Mouse (Mus musculus) adrenal gland, postnatal 14 days (tissue): ENCODE data around the gene Gm45618. TPM values are rescaled to one million over a fixed set of nuclear protein-coding genes. Genes with fewer than 3 reads are reported as not detected.

Experiments used
- DNase-seq: peaks from one replicate; pipeline ENCODE4 v3.0.0; 2021; ENCODE audit warnings: mixed read lengths
- total RNA-seq: library from RNA; stranded (reverse); gene quantifications from 2 replicates; pipeline ENCODE4 v1.2.3, GENCODE M21; 2021

The Gm45618 gene
- total RNA-seq, 1 experiment from 2014 or later: not detected

DNA sequence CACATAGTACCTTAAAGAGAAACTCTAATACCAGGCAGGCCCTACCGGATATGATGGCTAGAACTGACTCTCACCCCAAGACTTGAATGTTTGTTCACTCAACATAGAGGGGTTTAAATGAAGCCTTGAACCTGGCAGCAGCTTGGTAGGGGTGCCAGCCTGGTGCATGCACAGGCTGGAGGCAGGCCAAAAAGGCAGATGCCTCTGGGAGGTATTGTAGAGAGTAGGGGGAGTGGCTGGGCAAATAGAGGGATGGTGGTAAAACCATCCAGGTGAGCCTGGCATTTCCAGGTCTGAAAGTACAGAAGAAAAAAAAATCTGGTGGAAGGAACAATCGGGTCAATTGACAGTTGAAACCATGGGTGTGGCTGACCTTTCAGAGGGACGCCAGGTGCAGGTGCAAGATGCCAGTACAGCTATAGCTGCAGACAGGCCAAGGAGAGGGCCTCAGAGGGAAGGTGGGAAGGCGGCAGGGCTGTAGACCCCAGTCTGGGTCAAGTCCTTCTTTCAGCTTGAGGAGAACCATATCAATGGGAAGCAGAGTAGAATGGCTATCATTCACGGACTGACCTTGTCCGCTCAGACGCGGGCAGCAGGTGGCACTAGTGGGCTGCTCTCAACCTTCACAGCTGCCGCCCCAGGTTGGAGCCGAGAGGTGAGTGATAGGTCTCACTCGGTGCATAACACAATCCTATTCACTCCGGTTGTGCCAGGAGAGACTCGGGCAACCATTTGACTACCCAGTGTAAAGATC, 49.9 kb downstream of the Gm45618 start:
- peak; percentile 85 for DNase-seq

Other genes starting within 250 kb of the Gm45618 start
- gene Tollip, start 202.2 kb downstream of the Gm45618 start, total RNA-seq: 47.8 and 52.5 TPM in 2 replicates
- gene Brsk2, start 171.0 kb downstream of the Gm45618 start, total RNA-seq: 3.0 and 4.0 TPM in 2 replicates
- 47.4 and 48.6 TPM in 2 replicates for gene Mob2, start 59.7 kb downstream of the Gm45618 start, total RNA-seq
- 7.3 and 8.4 TPM in 2 replicates for gene Dusp8, start 24.9 kb downstream of the Gm45618 start, total RNA-seq
- not detected in 2 replicates for gene Gm39115, start 15.3 kb upstream of the Gm45618 start, total RNA-seq
- not detected in 2 replicates for gene Gm45337, start 23.9 kb upstream of the Gm45618 start, total RNA-seq
- not detected in 2 replicates for gene Gm29735, start 36.4 kb upstream of the Gm45618 start, total RNA-seq
- not detected in 2 replicates for gene Gm4553, start 45.0 kb upstream of the Gm45618 start, total RNA-seq
- gene Krtap5-2, start 55.3 kb upstream of the Gm45618 start, total RNA-seq: not detected in 2 replicates
- not detected in 2 replicates for gene Gm10153, start 69.7 kb upstream of the Gm45618 start, total RNA-seq
- not detected in 2 replicates for gene Krtap5-3, start 80.6 kb upstream of the Gm45618 start, total RNA-seq
- not detected in 2 replicates for gene Gm7579, start 91.1 kb upstream of the Gm45618 start, total RNA-seq
- gene Krtap5-5, start 109.2 kb upstream of the Gm45618 start, total RNA-seq: not detected in 2 replicates
- gene Gm40460, start 120.3 kb upstream of the Gm45618 start, total RNA-seq: not detected in 2 replicates
- gene Gm2431, start 137.6 kb upstream of the Gm45618 start, total RNA-seq: not detected in 2 replicates
- gene Gm4559, start 153.6 kb upstream of the Gm45618 start, total RNA-seq: not detected in 2 replicates
- not detected in 2 replicates for gene Krtap5-1, start 176.4 kb upstream of the Gm45618 start, total RNA-seq
- gene Krtap5-4, start 182.8 kb upstream of the Gm45618 start, total RNA-seq: not detected in 2 replicates